Mouse (Mus musculus) MEL (cell line): ENCODE measurements around the gene Fnbp1. TPM values are rescaled to one million over a fixed set of nuclear protein-coding genes. Genes with fewer than 3 reads are reported as not detected.

Experiments used
- DNase-seq: peaks from one replicate; pipeline ENCODE4 v3.0.0; 2011; ENCODE audit warnings: low read depth, low spot score
- H3K27ac ChIP-seq: 2 replicates; pipeline ENCODE4 v1.5.1; 2012; ENCODE audit warnings: low read depth, mild to moderate bottlenecking, control low read depth, low read length, moderate library complexity; ENCODE audit not compliant: control insufficient read depth
- H3K27me3 ChIP-seq, 2 experiments: fragments of 150-350 bp in 1 of 2; sonication (generic) in 1 of 2; 2 replicates each; pipeline ENCODE4 v1.6.1; 2012; ENCODE audit warnings: low read length in 2 of 2, mild to moderate bottlenecking in 2 of 2, improper control_type of control experiment in 1 of 2, moderate library complexity in 1 of 2; ENCODE audit not compliant: insufficient read depth in 2 of 2, control insufficient read depth in 1 of 2
- H3K36me3 ChIP-seq, 2 experiments: 2 replicates each; pipeline ENCODE4 v1.6.1; 2012 to 2014; ENCODE audit warnings: low read length in 2 of 2, improper control_type of control experiment in 1 of 2, inconsistent platforms in 1 of 2, mild to moderate bottlenecking in 1 of 2; ENCODE audit not compliant: insufficient read depth in 2 of 2, control insufficient read depth in 1 of 2
- H3K4me1 ChIP-seq, 2 experiments: fragments of 150-350 bp in 1 of 2; sonication (generic) in 1 of 2; 2 replicates each; pipeline ENCODE4 v1.6.1; 2012; ENCODE audit warnings: low read length in 2 of 2, improper control_type of control experiment in 1 of 2, mild to moderate bottlenecking in 1 of 2; ENCODE audit not compliant: insufficient read depth in 2 of 2, control insufficient read depth in 1 of 2
- H3K4me3 ChIP-seq, 2 experiments: fragments of 150-350 bp in 1 of 2; sonication (generic) in 1 of 2; 2 replicates each; pipeline ENCODE4 v1.5.1; 2012; ENCODE audit warnings: low read depth in 2 of 2, low read length in 2 of 2, mild to moderate bottlenecking in 2 of 2, moderate library complexity in 2 of 2, control low read depth in 1 of 2, improper control_type of control experiment in 1 of 2; ENCODE audit not compliant: control insufficient read depth in 1 of 2, insufficient read depth in 1 of 2
- H3K79me2 ChIP-seq: 2 replicates; pipeline ENCODE4 v1.6.1; 2012; ENCODE audit warnings: mild to moderate bottlenecking, low read length, moderate library complexity; ENCODE audit not compliant: control insufficient read depth, poor library complexity, insufficient read depth
- H3K9ac ChIP-seq: 2 replicates; pipeline ENCODE4 v1.6.1; 2012; ENCODE audit warnings: low read depth, mild to moderate bottlenecking, control low read depth, low read length, moderate library complexity; ENCODE audit not compliant: control insufficient read depth, poor library complexity, severe bottlenecking
- H3K9me3 ChIP-seq: fragments of 150-350 bp; sonication (generic); replicated peaks from 2 replicates; pipeline ENCODE4 v1.6.1; 2012; ENCODE audit warnings: mild to moderate bottlenecking, low read length, improper control_type of control experiment, moderate library complexity; ENCODE audit not compliant: insufficient read depth
- BHLHE40 ChIP-seq: IDR thresholded peaks from 2 replicates; pipeline ENCODE4 v1.6.1; 2012; ENCODE audit warnings: low read depth, mild to moderate bottlenecking, inconsistent platforms, low read length, improper control_type of control experiment, borderline replicate concordance
- CHD2 ChIP-seq: IDR thresholded peaks from 2 replicates; pipeline ENCODE4 v1.6.1; 2011; ENCODE audit warnings: low read length, improper control_type of control experiment
- HCFC1 ChIP-seq: IDR thresholded peaks from 2 replicates; pipeline ENCODE4 v1.6.1; 2012; ENCODE audit warnings: low read depth, mild to moderate bottlenecking, inconsistent platforms, low read length, improper control_type of control experiment, moderate library complexity
- KAT2A ChIP-seq: conservative IDR thresholded peaks from 2 replicates; pipeline ENCODE4 v1.6.1; 2012; ENCODE audit warnings: low read depth, low read length, improper control_type of control experiment, inconsistent platforms
- MAFK ChIP-seq: IDR thresholded peaks from 2 replicates; pipeline ENCODE4 v1.6.1; 2011; ENCODE audit warnings: low read depth, mild to moderate bottlenecking, low read length, improper control_type of control experiment, borderline replicate concordance
- MAZ ChIP-seq: IDR thresholded peaks from 2 replicates; pipeline ENCODE4 v1.6.1; 2012; ENCODE audit warnings: low read depth, mild to moderate bottlenecking, inconsistent platforms, low read length, improper control_type of control experiment
- MEF2A ChIP-seq: IDR thresholded peaks from 2 replicates; pipeline ENCODE4 v1.6.1; 2014; ENCODE audit warnings: low read depth, mild to moderate bottlenecking, inconsistent platforms, low read length, improper control_type of control experiment; ENCODE audit not compliant: poor library complexity, insufficient replicate concordance, severe bottlenecking; ENCODE audit errors: extremely low read depth
- MYB ChIP-seq: IDR thresholded peaks from 2 replicates; pipeline ENCODE4 v1.6.1; 2011; ENCODE audit warnings: mild to moderate bottlenecking, low read depth, low read length, improper control_type of control experiment
- NRF1 ChIP-seq: IDR thresholded peaks from 2 replicates; pipeline ENCODE4 v1.6.1; 2014; ENCODE audit warnings: low read depth, mild to moderate bottlenecking, inconsistent platforms, low read length, improper control_type of control experiment, moderate library complexity; ENCODE audit not compliant: poor library complexity, insufficient read depth, severe bottlenecking
- POLR2A ChIP-seq, 2 experiments: IDR thresholded peaks; 2 replicates each; pipeline ENCODE4 v1.6.1; 2011 to 2012; ENCODE audit warnings: low read length in 2 of 2, mild to moderate bottlenecking in 2 of 2, control low read depth in 1 of 2, improper control_type of control experiment in 1 of 2, low read depth in 1 of 2, moderate library complexity in 1 of 2; ENCODE audit not compliant: control insufficient read depth in 1 of 2, insufficient read depth in 1 of 2, poor library complexity in 1 of 2
- POLR2AphosphoS5 ChIP-seq: IDR thresholded peaks from 2 replicates; pipeline ENCODE4 v1.6.1; 2012; ENCODE audit warnings: low read depth, borderline replicate concordance, mild to moderate bottlenecking, inconsistent platforms, low read length, moderate library complexity, mixed read lengths
- UBTF ChIP-seq: IDR thresholded peaks from 2 replicates; pipeline ENCODE4 v1.6.1; 2012; ENCODE audit warnings: low read depth, mild to moderate bottlenecking, inconsistent platforms, low read length, improper control_type of control experiment, moderate library complexity, borderline replicate concordance; ENCODE audit not compliant: insufficient read depth
- polyA plus RNA-seq, 2 experiments: library from polyadenylated mRNA; stranded (reverse) in 1 of 2; unstranded in 1 of 2; fragments of >175 nt in 1 of 2; fragments of >200 nt in 1 of 2; gene quantifications; 2 replicates each; pipeline versions ENCODE4 v1.2.1 to v1.2.4; 2012; ENCODE audit warnings: low replicate concordance in 2 of 2, low read depth in 1 of 2; ENCODE audit not compliant: insufficient read length in 2 of 2, insufficient read depth in 1 of 2, missing spikeins in 1 of 2
- total RNA-seq: library from RNA; depleted of rRNA; stranded (reverse); fragments of 300-350 nt; gene quantifications from 2 replicates; pipeline ENCODE4 v1.2.3, GENCODE M21; 2012

The Fnbp1 gene
- total and polyA plus RNA-seq, 3 experiments, result 3.4 to 17.5 TPM; not detected in 1

- TF ChIP-seq POLR2A (IDR thresholded peaks at IDR 0.05; ENCODE audit: control insufficient read depth in 1 of 2, insufficient read depth in 1 of 2, low read depth in 1 of 2, low read length in 2 of 2, poor library complexity in 1 of 2) (no peak), MAFK (no peak), POLR2AphosphoS5 (no peak), NRF1 (no peak), MEF2A (no peak), HCFC1 (no peak)
- TF ChIP-seq, all 39 proteins: peak for 0
- Histone ChIP-seq H3K79me2 (peaks cover 10% of the 10 kb centered on the region; the same call in 1 of the 2 replicates), H3K9ac (no peak overlapping the region), H3K9me3 (no peaks in the 10 kb centered on the region), H3K4me1 (peaks cover 2 to 3% of the 10 kb centered on the region in 2 experiments), H3K27ac (no peak overlapping the region), H3K27me3 (no peaks in the 10 kb centered on the region), H3K4me3 (no peak overlapping the region), H3K36me3 (peaks cover 5 to 7% of the 10 kb centered on the region in 2 experiments; a peak in 3 of 4 replicates)
- DNase-seq, result no peak
Observed at GRCm38 (mm10) chr2:31164841-31165455, 23.1 kb upstream of the Fnbp1 start.

DNA sequence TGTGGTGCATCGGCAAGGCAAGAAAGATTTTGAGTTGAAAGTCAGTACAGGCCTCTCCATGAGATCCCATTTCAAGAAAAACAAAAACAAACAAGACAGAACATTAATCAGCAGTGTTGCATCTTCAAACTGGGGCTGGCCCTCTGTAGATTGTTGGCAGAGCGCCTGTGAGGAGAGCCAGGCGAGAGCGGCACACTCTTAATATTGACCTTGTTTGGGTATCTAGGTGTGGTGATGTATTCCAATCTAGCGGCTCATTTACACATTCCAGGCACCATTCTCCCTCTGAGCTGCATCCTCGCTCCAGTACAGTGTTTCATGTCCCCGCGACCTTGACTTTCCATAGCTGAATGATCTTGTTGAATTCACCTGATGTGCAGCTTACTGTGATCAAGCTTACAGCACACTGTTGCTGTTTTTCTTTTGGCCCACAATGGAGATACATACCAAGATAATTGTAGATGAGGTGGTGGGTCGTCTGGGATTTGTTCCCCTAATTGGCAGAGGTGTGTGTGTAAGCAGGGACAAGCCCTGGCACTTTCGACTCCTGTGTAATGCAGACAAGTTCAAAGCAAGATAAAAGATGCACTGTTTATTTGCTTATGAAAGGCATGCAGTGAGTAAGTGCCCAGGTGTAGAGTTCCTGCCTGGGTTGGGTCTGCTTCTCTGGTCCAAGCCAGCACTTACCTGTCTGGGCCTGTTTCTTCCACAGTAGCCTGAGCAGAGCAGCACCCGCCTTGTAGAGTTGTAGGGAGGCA, 21.7 kb upstream of the Fnbp1 start:
- no peak overlapping the region for H3K4me3 ChIP-seq
- peaks cover 2 to 16% of the 10 kb centered on the region in 2 experiments; a peak in 3 of 4 replicates for H3K36me3 ChIP-seq
- no peak overlapping the region for H3K27ac ChIP-seq
- TF ChIP-seq CHD2 (no peak), UBTF (no peak), MEF2A (no peak), MYB (no peak), POLR2A (IDR thresholded peaks at IDR 0.05; ENCODE audit: control insufficient read depth in 1 of 2, insufficient read depth in 1 of 2, low read depth in 1 of 2, low read length in 2 of 2, poor library complexity in 1 of 2) (no peak), BHLHE40 (no peak), KAT2A (no peak), MAZ (no peak)
- H3K79me2 ChIP-seq, result peaks cover 10% of the 10 kb centered on the region; the same call in 1 of the 2 replicates
- no peaks in the 10 kb centered on the region for H3K9me3 ChIP-seq
- peaks cover 14% of the 10 kb centered on the region in 2 experiments for H3K4me1 ChIP-seq
- H3K27me3 ChIP-seq, result no peaks in the 10 kb centered on the region
- no peak for DNase-seq
- no peak overlapping the region for H3K9ac ChIP-seq
